Mouse (Mus musculus): ENCODE measurements around the gene Rsph3a.
"Not testable (repeated sequence)": the region's sequence is repeated elsewhere in the genome, so short reads cannot be mapped to it uniquely, and the experiment has no call there.

Gene Rsph3a

GRCm38 (mm10) chr17:7928662-7929061 lies 16.8 kb upstream of the Rsph3a start:
- DNase-seq (ENCODE audit: low read depth): no peak

- no peak for DNase-seq (ENCODE audit: low read depth)
These were observed 16.1 kb upstream of the Rsph3a start for GRCm38 (mm10) chr17:7929279-7929678.

GRCm38 (mm10) chr17:7931096-7931990 lies 14.1 kb upstream of the Rsph3a start:
- no peak for DNase-seq (ENCODE audit: low read depth)

- not testable (repeated sequence) for DNase-seq (ENCODE audit: low read depth)
These were observed 13.3 kb upstream of the Rsph3a start for GRCm38 (mm10) chr17:7932121-7932520.

- peak; percentile 69 for DNase-seq (ENCODE audit: low read depth)
These were observed 5.8 kb upstream of the Rsph3a start for GRCm38 (mm10) chr17:7939640-7940039.

GRCm38 (mm10) chr17:7946053-7946627 lies 726 bp downstream of the Rsph3a start:
- DNase-seq (ENCODE audit: low read depth): not testable (repeated sequence)

GRCm38 (mm10) chr17:7951333-7951732 lies 5.9 kb downstream of the Rsph3a start:
- not testable (repeated sequence) for DNase-seq (ENCODE audit: low read depth)

GRCm38 (mm10) chr17:7957242-7957641 lies 11.8 kb downstream of the Rsph3a start:
- DNase-seq (ENCODE audit: low read depth): not testable (repeated sequence)

GRCm38 (mm10) chr17:7963333-7963732 lies 17.9 kb downstream of the Rsph3a start:
- DNase-seq (ENCODE audit: low read depth): not testable (repeated sequence)

- not testable (repeated sequence) for DNase-seq (ENCODE audit: low read depth)
These were observed 19.0 kb downstream of the Rsph3a start for GRCm38 (mm10) chr17:7964398-7964797.

- DNase-seq (ENCODE audit: low read depth): not testable (repeated sequence)
These were observed 23.1 kb downstream of the Rsph3a start for GRCm38 (mm10) chr17:7968490-7968889.

- DNase-seq (ENCODE audit: low read depth): not testable (repeated sequence)
These were observed 24.4 kb downstream of the Rsph3a start for GRCm38 (mm10) chr17:7969782-7970181.

GRCm38 (mm10) chr17:7983484-7983883 lies 38.1 kb downstream of the Rsph3a start:
- not testable (repeated sequence) for DNase-seq (ENCODE audit: low read depth)

GRCm38 (mm10) chr17:7985597-7985996 lies 40.2 kb downstream of the Rsph3a start:
- DNase-seq (ENCODE audit: low read depth): not testable (repeated sequence)

GRCm38 (mm10) chr17:7987038-7987437 lies 41.6 kb downstream of the Rsph3a start:
- DNase-seq (ENCODE audit: low read depth): not testable (repeated sequence)

GRCm38 (mm10) chr17:8003248-8003647 lies 57.8 kb downstream of the Rsph3a start:
- not testable (repeated sequence) for DNase-seq (ENCODE audit: low read depth)

- not testable (repeated sequence) for DNase-seq (ENCODE audit: low read depth)
These were observed 61.4 kb downstream of the Rsph3a start for GRCm38 (mm10) chr17:8006771-8007170.

- not testable (repeated sequence) for DNase-seq (ENCODE audit: low read depth)
These were observed 64.2 kb downstream of the Rsph3a start for GRCm38 (mm10) chr17:8009565-8009964.

- DNase-seq (ENCODE audit: low read depth): not testable (repeated sequence)
These were observed 68.6 kb downstream of the Rsph3a start for GRCm38 (mm10) chr17:8013974-8014373.

GRCm38 (mm10) chr17:8022675-8023074 lies 77.3 kb downstream of the Rsph3a start:
- not testable (repeated sequence) for DNase-seq (ENCODE audit: low read depth)

GRCm38 (mm10) chr17:8027475-8028168 lies 82.2 kb downstream of the Rsph3a start:
- not testable (repeated sequence) for DNase-seq (ENCODE audit: low read depth)

Data from fibroblast of lung, adult 2 months (primary cell).